In the genomic region with DNA sequence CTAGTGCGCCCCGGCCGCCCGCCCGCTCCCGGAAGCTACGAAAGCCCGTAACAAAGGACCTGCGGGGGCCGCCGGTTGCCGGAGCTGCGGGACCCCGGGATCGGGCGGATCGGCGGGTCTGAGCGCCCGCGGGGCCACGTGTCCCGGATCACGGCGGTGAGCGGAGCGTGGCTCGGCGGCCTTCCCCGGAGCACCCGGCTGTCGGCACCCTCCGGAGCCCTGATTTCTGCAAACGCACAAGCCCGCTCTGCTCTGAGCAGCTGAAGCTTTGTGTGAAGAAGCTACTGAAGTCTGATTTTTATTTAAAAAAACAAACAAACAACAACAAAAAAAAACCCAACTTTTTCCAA, we compare ENCODE assay signal across 9 mouse cellular contexts. TPM values are rescaled to one million over a fixed set of nuclear protein-coding genes. Genes with fewer than 3 reads are reported as not detected.
A peak's percentile ranks its signal among the peaks of the same experiment; 100 is the strongest.
DNase-seq lines count a peak whose midpoint lies in the region; ATAC-seq and TF ChIP-seq lines count a peak whose summit lies in the region.
"Had no signal": no experiment of that assay in that cellular context is flagged by ENCODE, and none has a peak within 500 bp of the region (broad histone marks: within the 10 kb centered on the region; RNA-seq: fewer than 3 reads in every experiment).

No protein-coding gene starts in this region.

- no peaks in the 10 kb centered on the region for H3K27me3 ChIP-seq in embryonic facial prominence, embryonic 10.5 days (replicated peaks; ENCODE audit: low read depth, poor library complexity, severe bottlenecking)
- H3K27me3 ChIP-seq in intestine, embryonic 15.5 days (replicated peaks) = no peaks in the 10 kb centered on the region
- H3K27me3 ChIP-seq in neural tube, embryonic 12.5 days (replicated peaks) = no peaks in the 10 kb centered on the region

- peak overlapping the region; percentile 99 for H3K4me3 ChIP-seq in layer of hippocampus, adult 2 months
- peak overlapping the region; percentile 95 for H3K4me3 ChIP-seq in embryonic facial prominence, embryonic 10.5 days
- H3K4me3 ChIP-seq in intestine, embryonic 15.5 days (replicated peaks) = peak overlapping the region; percentile 96
- peak overlapping the region; percentile 85 for H3K4me3 ChIP-seq in neural tube, embryonic 12.5 days

- WGBS in embryonic facial prominence, embryonic 10.5 days = 1% methylated on average over 35 of the region's 35 CpGs
- 0% methylated on average over 35 of the region's 35 CpGs for WGBS in intestine, embryonic 15.5 days
- WGBS in neural tube, embryonic 12.5 days = under 1% methylated on average over 35 of the region's 35 CpGs

- peak overlapping the region; percentile 62 for H3K4me2 ChIP-seq in intestine, embryonic 15.5 days (replicated peaks)
- H3K4me2 ChIP-seq in neural tube, embryonic 12.5 days (replicated peaks) = peak overlapping the region; percentile 84

- peak; percentile 60; the same call in 1 of the 2 replicates for ATAC-seq in intestine, embryonic 15.5 days
- ATAC-seq in neural tube, embryonic 12.5 days (ENCODE audit: low FRiP score, low read depth) = no peak; the same call in 1 of the 2 replicates

- peak overlapping the region; percentile 100 for H3K27ac ChIP-seq in layer of hippocampus, adult 2 months
- peak overlapping the region; percentile 96 for H3K27ac ChIP-seq in embryonic facial prominence, embryonic 10.5 days (replicated peaks)
- peak overlapping the region; percentile 81 for H3K27ac ChIP-seq in intestine, embryonic 15.5 days
- H3K27ac ChIP-seq in neural tube, embryonic 12.5 days = peak overlapping the region; percentile 80

- peak overlapping the region; percentile 89 for H3K9ac ChIP-seq in intestine, embryonic 15.5 days
- H3K9ac ChIP-seq in neural tube, embryonic 12.5 days = peak overlapping the region; percentile 82

- peaks cover 45% of the 10 kb centered on the region for H3K4me1 ChIP-seq in embryonic facial prominence, embryonic 10.5 days
- peaks cover 19% of the 10 kb centered on the region for H3K4me1 ChIP-seq in intestine, embryonic 15.5 days (replicated peaks)
- peaks cover 32% of the 10 kb centered on the region for H3K4me1 ChIP-seq in neural tube, embryonic 12.5 days

- H3K9me3 ChIP-seq in embryonic facial prominence, embryonic 10.5 days = no peaks in the 10 kb centered on the region
- no peaks in the 10 kb centered on the region for H3K9me3 ChIP-seq in intestine, embryonic 15.5 days
- no peaks in the 10 kb centered on the region for H3K9me3 ChIP-seq in neural tube, embryonic 12.5 days

- DNase-seq in layer of hippocampus, adult 2 months (ENCODE audit: low spot score in 2 of 2) = no peak
- DNase-seq in layer of hippocampus, adult 18-20 months (ENCODE audit: low spot score in 2 of 2) = no peak
- no peak for DNase-seq in embryonic facial prominence, embryonic 10.5 days (ENCODE audit: low spot score)
- DNase-seq in ovary, postnatal 14 days (ENCODE audit: low spot score) = no peak
- DNase-seq in frontal cortex, postnatal 10 days (ENCODE audit: low spot score in 2 of 2) = no peak
- no peak for DNase-seq in c-Kit-positive CD71-positive TER-119-positive erythroid progenitor cells, embryonic 14.5 days (ENCODE audit: low spot score)

- H3K36me3 ChIP-seq in embryonic facial prominence, embryonic 10.5 days (replicated peaks) = peaks cover 37% of the 10 kb centered on the region
- H3K36me3 ChIP-seq in intestine, embryonic 15.5 days = peaks cover 3% of the 10 kb centered on the region; the same call in 1 of the 2 replicates
- peaks cover 6% of the 10 kb centered on the region for H3K36me3 ChIP-seq in neural tube, embryonic 12.5 days

- TF ChIP-seq CTCF in layer of hippocampus, adult 2 months (conservative IDR thresholded peaks at IDR 0.05) = no peak

RNA-seq across cellular contexts. Expression of a gene that starts 0.3 kb away (rescaled TPM):
- 10 to 100 TPM; 24.8 to 29.6 TPM for total RNA-seq in layer of hippocampus, adult 2 months (2021)
- 10 to 100 TPM; 21.1 to 21.6 TPM for total RNA-seq in layer of hippocampus, adult 18-20 months (2021)
- 23.5 and 24.7 TPM in 2 replicates for polyA plus RNA-seq in embryonic facial prominence, embryonic 10.5 days (2016; fragmentation: Nextera tagmentation; extraction: Ambion mirVana)
- 14.2 and 15.0 TPM in 2 replicates for polyA plus RNA-seq in intestine, embryonic 15.5 days (2015; fragmentation: Nextera tagmentation; extraction: Ambion mirVana)
- 30.2 and 33.8 TPM in 2 replicates for polyA plus RNA-seq in neural tube, embryonic 12.5 days (2016; fragmentation: Nextera tagmentation; extraction: Ambion mirVana)

RNA-seq across cellular contexts. Expression of a gene that starts 0.6 kb away (rescaled TPM):
- 10 to 100 TPM in 1 of 2 experiments, 1 to 10 TPM in 1; 9.8 to 11.7 TPM for total RNA-seq in layer of hippocampus, adult 2 months (2021)
- total RNA-seq in layer of hippocampus, adult 18-20 months (2021) = 1 to 10 TPM; 8.3 to 8.6 TPM
- 10.6 and 11.0 TPM in 2 replicates for polyA plus RNA-seq in embryonic facial prominence, embryonic 10.5 days (2016; fragmentation: Nextera tagmentation; extraction: Ambion mirVana)
- polyA plus RNA-seq in intestine, embryonic 15.5 days (2015; fragmentation: Nextera tagmentation; extraction: Ambion mirVana) = 14.8 and 16.0 TPM in 2 replicates
- 10.6 and 11.9 TPM in 2 replicates for polyA plus RNA-seq in neural tube, embryonic 12.5 days (2016; fragmentation: Nextera tagmentation; extraction: Ambion mirVana)

RNA-seq across cellular contexts. Expression of a gene that starts 24.7 kb away (rescaled TPM):
- under 1 TPM; 0.33 to 0.37 TPM for total RNA-seq in layer of hippocampus, adult 2 months (2021)
- 1 to 10 TPM in 1 of 2 experiments, under 1 TPM in 1; 0.87 to 1.5 TPM for total RNA-seq in layer of hippocampus, adult 18-20 months (2021)
- polyA plus RNA-seq in embryonic facial prominence, embryonic 10.5 days (2016; fragmentation: Nextera tagmentation; extraction: Ambion mirVana) = 0.08 TPM in 1 of 2 replicates, not detected in the other
- 0.09 and 0.15 TPM in 2 replicates for polyA plus RNA-seq in intestine, embryonic 15.5 days (2015; fragmentation: Nextera tagmentation; extraction: Ambion mirVana)
- polyA plus RNA-seq in neural tube, embryonic 12.5 days (2016; fragmentation: Nextera tagmentation; extraction: Ambion mirVana) = 0.14 TPM in 1 of 2 replicates, not detected in the other
- total RNA-seq: megakaryocyte progenitor cell, adult 5-6 weeks had no signal
